Mouse (Mus musculus) hindbrain, embryonic 16.5 days (tissue): ENCODE measurements around the gene Btnl10. TPM values are rescaled to one million over a fixed set of nuclear protein-coding genes. Genes with fewer than 3 reads are reported as not detected.

Source experiments
- ATAC-seq: fragments of 200-750 bp; cut with Nextera tagmentation; 2 replicates; pipeline ENCODE4 v1.8.0; 2017; ENCODE audit warnings: moderate TSS enrichment, moderate library complexity
- H3K27ac ChIP-seq: fragments of 300-500 bp; sonication (generic); 2 replicates; pipeline ENCODE4 v1.5.1; 2014; ENCODE audit warnings: low read depth, mild to moderate bottlenecking, control low read depth, low read length, moderate library complexity
- H3K27me3 ChIP-seq: fragments of 300-500 bp; sonication (generic); replicated peaks from 2 replicates; pipeline ENCODE4 v1.6.1; 2014; ENCODE audit warnings: low read length; ENCODE audit not compliant: control insufficient read depth, insufficient read depth
- H3K36me3 ChIP-seq: fragments of 300-500 bp; sonication (generic); 2 replicates; pipeline ENCODE4 v1.6.1; 2014; ENCODE audit warnings: mild to moderate bottlenecking, low read length, moderate library complexity, mixed read lengths; ENCODE audit not compliant: control insufficient read depth, insufficient read depth
- H3K4me1 ChIP-seq: fragments of 300-500 bp; sonication (generic); 2 replicates; pipeline ENCODE4 v1.6.1; 2014; ENCODE audit warnings: low read depth, low read length; ENCODE audit not compliant: control insufficient read depth, insufficient read depth
- H3K4me2 ChIP-seq: fragments of 300-500 bp; sonication (generic); 2 replicates; pipeline ENCODE4 v1.6.1; 2014; ENCODE audit warnings: mild to moderate bottlenecking, low read length, control low read depth, moderate library complexity
- H3K4me3 ChIP-seq: fragments of 300-500 bp; sonication (generic); 2 replicates; pipeline ENCODE4 v1.5.1; 2014; ENCODE audit warnings: mild to moderate bottlenecking, low read length, control low read depth, moderate library complexity
- H3K9ac ChIP-seq: fragments of 300-500 bp; sonication (generic); 2 replicates; pipeline ENCODE4 v1.6.1; 2014; ENCODE audit warnings: low read depth, mild to moderate bottlenecking, control low read depth, low read length, moderate library complexity
- H3K9me3 ChIP-seq: fragments of 300-500 bp; sonication (generic); 2 replicates; pipeline ENCODE4 v1.6.1; 2014; ENCODE audit warnings: mild to moderate bottlenecking, low read length, moderate library complexity; ENCODE audit not compliant: control insufficient read depth
- WGBS: fragments of 180-500 bp; shearing (Covaris S2); extraction: QIAGEN DNeasy Blood & Tissue Kit; methylation state at CpG from one replicate; pipeline ENCODE4 v1.1.7; 2014; 5-methylcytosine and 5-hydroxymethylcytosine counted together
- polyA plus RNA-seq: library from polyadenylated mRNA; unstranded; fragments of >200 nt; fragmentation: Nextera tagmentation; extraction: Ambion mirVana; gene quantifications from 2 replicates; pipeline ENCODE4 v1.2.1, GENCODE M21; 2015

Gene Btnl10
- polyA plus RNA-seq, 1 experiment from 2014 or later, result not detected

- 39% methylated on average over 20 of the region's 20 CpGs for whole genome bisulfite sequencing
- no peak overlapping the region for H3K9ac ChIP-seq
- no peak overlapping the region for H3K4me3 ChIP-seq
Measured at GRCm38 (mm10) chr11:58927790-58928651, 10.3 kb downstream of the Btnl10 start.

GRCm38 (mm10) chr11:58929055-58929454, 11.3 kb downstream of the Btnl10 start:
- WGBS, result 77% methylated on average over 4 of the region's 4 CpGs
- Histone ChIP-seq H3K36me3 (peaks cover 21% of the 10 kb centered on the region), H3K4me3 (no peak overlapping the region), H3K27ac (no peak overlapping the region), H3K27me3 (no peaks in the 10 kb centered on the region), H3K4me1 (no peaks in the 10 kb centered on the region), H3K9ac (no peak overlapping the region), H3K9me3 (no peaks in the 10 kb centered on the region), H3K4me2 (no peak overlapping the region)
- no peak for ATAC-seq

More at GRCm38 (mm10) chr11:58927790-58928651, 10.3 kb downstream of the Btnl10 start:
- Histone ChIP-seq H3K4me1 (no peaks in the 10 kb centered on the region), H3K27ac (no peak overlapping the region), H3K27me3 (no peaks in the 10 kb centered on the region), H3K36me3 (peaks cover 17% of the 10 kb centered on the region), H3K9me3 (no peaks in the 10 kb centered on the region), H3K4me2 (peak overlapping the region; percentile 6)
- ATAC-seq, result peak; percentile 56

- no peak overlapping the region for H3K27ac ChIP-seq
- no peaks in the 10 kb centered on the region for H3K4me1 ChIP-seq
- H3K9ac ChIP-seq, result no peak overlapping the region
- 74% methylated on average over 3 of the region's 3 CpGs for WGBS
- H3K4me3 ChIP-seq, result no peak overlapping the region
- H3K27me3 ChIP-seq, result no peaks in the 10 kb centered on the region
- H3K4me2 ChIP-seq, result no peak overlapping the region
- ATAC-seq, result no peak
- no peaks in the 10 kb centered on the region for H3K9me3 ChIP-seq
- peaks cover 21% of the 10 kb centered on the region for H3K36me3 ChIP-seq
Measured at GRCm38 (mm10) chr11:58929641-58930040, 11.9 kb downstream of the Btnl10 start.

DNA sequence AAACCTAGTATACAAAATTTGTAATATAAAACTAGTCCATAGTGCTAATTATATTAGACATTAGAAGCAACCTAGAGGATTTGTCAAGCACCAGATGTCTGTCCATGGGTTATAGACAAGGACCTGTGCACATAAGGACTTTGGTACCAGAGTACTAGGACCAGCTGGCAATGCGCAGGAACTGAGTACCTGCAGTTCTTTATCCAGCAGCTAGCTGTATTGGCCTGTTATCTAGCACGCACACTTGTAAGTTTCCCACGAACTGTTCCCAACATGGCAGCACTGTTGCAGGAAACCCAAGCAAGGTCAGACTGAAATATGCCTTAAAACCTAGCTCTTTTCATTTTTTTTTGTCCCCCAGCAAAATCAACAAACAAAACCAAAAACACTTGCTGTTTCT, 12.5 kb downstream of the Btnl10 start:
- Histone ChIP-seq H3K9ac (no peak overlapping the region), H3K4me1 (no peaks in the 10 kb centered on the region), H3K4me3 (no peak overlapping the region), H3K27me3 (no peaks in the 10 kb centered on the region), H3K36me3 (peaks cover 25% of the 10 kb centered on the region), H3K27ac (no peak overlapping the region), H3K4me2 (no peak overlapping the region), H3K9me3 (no peaks in the 10 kb centered on the region)
- 88% methylated on average over 3 of the region's 3 CpGs for WGBS
- no peak for ATAC-seq

- WGBS, result 82% methylated on average over 4 of the region's 4 CpGs
- Histone ChIP-seq H3K4me1 (peaks cover 2% of the 10 kb centered on the region), H3K36me3 (peaks cover 25% of the 10 kb centered on the region), H3K27ac (no peak overlapping the region), H3K27me3 (no peaks in the 10 kb centered on the region), H3K9ac (no peak overlapping the region), H3K9me3 (no peaks in the 10 kb centered on the region), H3K4me3 (no peak overlapping the region), H3K4me2 (no peak overlapping the region)
- no peak for ATAC-seq
Measured at GRCm38 (mm10) chr11:58931576-58931975, 13.9 kb downstream of the Btnl10 start.

- ATAC-seq, result 0 out of 2 replicates have a peak, but pooled peaks have one; percentile 0
Measured at GRCm38 (mm10) chr11:58937909-58938308, 20.2 kb downstream of the Btnl10 start.

DNA sequence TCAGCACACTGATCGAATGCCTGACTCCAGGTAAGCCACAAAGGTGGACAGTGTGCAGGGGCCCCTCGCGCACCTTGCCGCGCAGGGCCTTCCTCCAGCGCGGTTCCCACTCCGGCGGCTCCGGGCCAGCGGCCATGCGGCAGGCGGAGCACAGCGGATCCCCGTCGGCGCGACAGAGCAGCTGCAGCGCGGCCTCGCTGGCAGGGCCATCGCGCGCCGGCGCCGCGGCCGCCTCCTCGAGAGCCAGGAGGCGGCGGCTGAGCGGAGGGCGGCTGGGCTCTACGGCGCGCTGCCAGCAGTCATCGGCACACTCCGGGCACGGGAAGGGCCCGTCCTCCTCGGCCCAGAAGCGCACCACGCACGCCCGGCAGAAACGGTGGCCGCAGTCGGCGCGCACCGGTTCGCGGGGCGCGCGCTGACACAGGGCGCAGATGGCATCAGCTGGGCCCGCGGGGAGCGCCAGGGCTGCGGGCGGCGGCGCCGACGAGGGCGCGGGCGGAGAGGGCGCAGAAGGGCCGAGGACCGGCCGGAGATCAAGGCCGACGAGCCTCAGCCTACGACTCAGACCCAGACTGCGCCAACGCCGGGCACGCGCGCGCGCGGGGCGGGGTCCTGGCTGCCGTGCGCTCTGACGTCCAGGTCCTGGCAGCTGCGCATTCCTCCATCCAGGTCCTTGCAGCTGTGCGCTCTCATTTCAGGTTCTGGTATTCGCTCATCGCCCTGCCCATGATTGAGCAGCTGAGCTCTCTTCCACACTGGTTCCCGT, 20.8 kb downstream of the Btnl10 start, which contains the start of gene Rnf187:
Rnf187 (minus strand) TSS at position 595 of the 766 bp plus-strand sequence.
- Histone ChIP-seq H3K4me3 (peak within 1 kb of the TSS; percentile 93), H3K9ac (peak within 1 kb of the TSS; percentile 99), H3K9me3 (no peaks in the 10 kb centered on the region), H3K27ac (peak within 1 kb of the TSS; percentile 96), H3K4me1 (peaks cover 17% of the 10 kb centered on the region), H3K4me2 (peak within 1 kb of the TSS; percentile 72), H3K36me3 (peaks cover 5% of the 10 kb centered on the region), H3K27me3 (no peaks in the 10 kb centered on the region)
- WGBS, result under 1% methylated on average over 67 of the region's 95 CpGs
- peak; percentile 98 for ATAC-seq

More at GRCm38 (mm10) chr11:58937909-58938308, 20.2 kb downstream of the Btnl10 start:
- WGBS, result under 1% methylated on average over 13 of the region's 13 CpGs
- Histone ChIP-seq H3K4me1 (peaks cover 17% of the 10 kb centered on the region), H3K36me3 (peaks cover 9% of the 10 kb centered on the region), H3K27ac (peak overlapping the region; percentile 96), H3K9me3 (no peaks in the 10 kb centered on the region), H3K4me2 (peak overlapping the region; percentile 72), H3K4me3 (peak overlapping the region; percentile 93), H3K9ac (peak overlapping the region; percentile 99), H3K27me3 (no peaks in the 10 kb centered on the region)

- no peaks in the 10 kb centered on the region for H3K9me3 ChIP-seq
- no peak for ATAC-seq
- 12% methylated on average over 6 of the region's 6 CpGs for WGBS
- peak overlapping the region; percentile 96 for H3K27ac ChIP-seq
- peak overlapping the region; percentile 93 for H3K4me3 ChIP-seq
- H3K36me3 ChIP-seq, result peaks cover 3% of the 10 kb centered on the region
- peak overlapping the region; percentile 72 for H3K4me2 ChIP-seq
- peaks cover 17% of the 10 kb centered on the region for H3K4me1 ChIP-seq
- no peaks in the 10 kb centered on the region for H3K27me3 ChIP-seq
- H3K9ac ChIP-seq, result peak overlapping the region; percentile 99
Measured at GRCm38 (mm10) chr11:58939088-58939439, 21.4 kb downstream of the Btnl10 start.

GRCm38 (mm10) chr11:58944136-58944535, 26.4 kb downstream of the Btnl10 start:
- 71% methylated on average over 5 of the region's 5 CpGs for WGBS
- Histone ChIP-seq H3K27me3 (no peaks in the 10 kb centered on the region), H3K9ac (no peak overlapping the region)

More at GRCm38 (mm10) chr11:58944136-58944535, 26.4 kb downstream of the Btnl10 start:
- ATAC-seq, result no peak
- Histone ChIP-seq H3K4me1 (peaks cover 6% of the 10 kb centered on the region), H3K36me3 (no peaks in the 10 kb centered on the region), H3K27ac (no peak overlapping the region), H3K9me3 (no peaks in the 10 kb centered on the region), H3K4me2 (no peak overlapping the region), H3K4me3 (no peak overlapping the region)
